Mouse (Mus musculus) spleen, embryonic (tissue): ENCODE measurements at regions not wholly inside any gene's neighbourhood (a gene's known extent, or its start where the extent isn't known, plus 50 kb on each side); places are given as distances from the start of the nearest gene placed in this dataset.

Experiments
- CTCF ChIA-PET: fragments of 350-600 bp; sonication (Branson Sonifier 250); formaldehyde crosslinking; loops from one replicate; lab custom pipeline; 2022; lab: Charles Lee

DNA sequence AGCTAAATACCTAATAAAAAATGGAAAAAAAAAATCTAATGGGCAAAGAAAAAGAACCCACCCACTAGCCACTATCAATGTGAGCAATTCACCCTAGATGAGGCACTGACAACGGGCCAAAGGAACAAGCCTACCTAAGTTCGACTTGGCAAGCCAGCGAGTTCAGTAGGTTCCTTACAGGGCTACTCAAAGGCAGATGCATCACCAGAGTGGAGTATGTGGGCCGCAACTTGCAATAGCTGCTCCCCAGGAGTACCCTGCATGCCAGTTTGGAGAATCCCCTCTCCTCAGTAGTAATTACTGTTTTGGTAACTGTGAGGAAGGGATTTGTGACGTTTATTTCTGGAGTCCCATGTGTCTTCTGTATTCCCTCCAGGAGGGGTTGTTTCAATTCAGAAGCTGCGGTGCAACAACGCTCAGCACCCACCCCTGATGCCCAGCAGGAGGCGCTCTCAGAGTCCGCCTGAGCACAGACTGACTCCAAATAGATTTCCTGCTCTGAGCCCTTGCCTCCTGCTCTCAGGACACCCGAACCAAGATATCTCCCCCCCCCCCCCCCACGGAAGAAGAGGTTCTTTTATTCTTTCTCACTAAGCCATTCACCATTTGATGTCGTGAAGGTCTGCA lies 157.3 kb upstream of the Zfp618 start:
- CTCF ChIA-PET = no interaction called here

DNA sequence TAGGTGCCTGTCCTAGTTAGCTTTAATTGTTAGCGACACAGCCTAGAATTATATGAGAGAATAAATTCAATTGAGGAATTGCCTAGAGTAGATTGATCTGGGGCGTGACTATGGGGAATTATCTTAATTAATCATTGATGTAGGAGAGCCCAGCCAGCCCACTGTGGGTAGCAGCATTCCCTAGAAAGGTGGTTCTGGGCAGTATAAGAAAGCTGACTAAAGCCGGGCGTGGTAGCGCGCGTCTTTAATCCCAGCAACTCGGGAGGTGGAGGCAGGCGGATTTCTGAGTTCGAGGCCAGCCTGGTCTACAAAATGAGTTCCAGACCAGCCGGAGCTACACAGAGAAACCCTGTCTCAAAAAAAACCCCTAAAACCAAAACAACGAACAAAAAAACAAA lies 156.8 kb upstream of the Zfp618 start:
- CTCF ChIA-PET = no interaction called here

DNA sequence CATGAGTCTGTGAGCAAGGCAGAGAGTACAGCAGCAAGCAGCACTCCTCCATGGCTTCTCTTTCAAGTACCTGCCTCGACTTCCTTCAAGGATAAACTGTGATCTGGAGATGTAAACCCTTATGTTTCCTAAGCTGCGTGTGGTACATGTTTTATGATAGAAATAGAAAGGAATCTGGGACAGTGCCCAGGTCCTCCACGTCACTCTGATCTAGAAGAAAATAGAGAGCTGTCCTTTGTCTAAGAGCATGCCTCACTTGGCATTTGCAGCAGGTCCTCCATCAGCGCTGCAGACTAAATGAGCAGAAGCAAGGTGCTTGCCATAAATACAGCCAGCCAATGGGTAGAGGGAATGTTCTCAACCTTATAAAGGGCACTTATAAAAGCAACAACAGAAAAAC lies 156.3 kb upstream of the Zfp618 start:
- CTCF ChIA-PET = no interaction called here

DNA sequence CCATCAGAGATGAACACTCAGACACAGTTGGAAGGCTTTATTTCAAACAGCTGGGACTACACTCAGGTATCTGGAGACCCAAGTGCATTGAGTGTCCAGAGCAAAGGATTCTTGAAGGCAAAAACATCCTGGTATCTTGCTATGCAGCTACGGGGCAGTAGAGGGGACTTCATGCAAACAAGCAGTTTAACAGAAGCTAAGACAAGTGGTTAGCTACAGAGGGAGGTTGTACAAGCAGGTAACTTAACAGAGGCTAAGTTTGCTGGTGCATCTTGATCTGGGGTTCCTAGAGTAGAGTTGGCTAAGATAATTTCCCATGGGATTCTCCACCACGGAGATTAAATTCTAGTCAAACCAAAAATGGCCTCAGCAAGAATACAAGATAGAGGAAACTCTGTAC lies 145.5 kb upstream of the Zfp618 start:
- CTCF ChIA-PET = no interaction called here

DNA sequence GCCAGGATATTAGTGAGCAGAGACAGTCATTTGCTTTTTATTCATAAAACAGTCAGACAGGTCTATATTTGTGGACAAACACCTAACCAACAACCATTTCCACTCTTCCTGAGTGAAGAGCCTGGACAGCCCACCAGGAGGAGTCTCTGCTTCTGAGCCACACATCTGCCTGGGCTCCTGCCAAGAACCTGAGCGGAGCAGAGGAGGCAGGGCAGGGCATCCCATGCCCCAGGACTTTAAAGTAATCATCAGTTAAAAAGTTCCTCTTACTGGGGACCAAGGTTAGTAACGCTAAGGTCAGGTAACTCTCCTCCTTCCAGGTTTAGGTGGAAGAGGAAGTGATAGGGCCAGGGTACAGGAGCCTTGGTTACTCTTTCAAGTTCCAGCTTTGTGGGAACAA lies 144.1 kb upstream of the Zfp618 start:
- CTCF ChIA-PET = no interaction called here

DNA sequence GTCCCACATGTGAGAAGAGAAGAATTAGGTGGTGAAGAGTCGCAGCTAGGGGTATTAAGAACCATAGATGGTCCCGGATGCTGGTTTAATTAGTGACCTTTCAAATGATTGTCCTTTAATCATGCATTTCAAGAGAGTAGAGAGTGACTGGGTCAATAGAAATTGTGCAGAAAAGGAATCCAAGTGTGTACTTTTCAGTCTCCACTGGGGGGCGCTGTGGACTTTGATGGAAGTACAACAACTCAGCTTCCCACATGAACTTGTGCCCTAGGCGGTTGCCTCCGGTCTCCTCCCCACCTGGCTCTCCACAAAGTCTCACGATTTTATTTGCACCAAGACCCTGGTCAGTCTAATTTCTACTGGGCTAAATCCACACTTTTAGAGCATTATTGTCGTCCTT lies 142.8 kb upstream of the Zfp618 start:
- CTCF ChIA-PET = interaction anchor here (0.7 kb wide), 1 partner anchor 23 kb away, joined by 5 read pairs; no protein-coding TSS in a partner anchor

DNA sequence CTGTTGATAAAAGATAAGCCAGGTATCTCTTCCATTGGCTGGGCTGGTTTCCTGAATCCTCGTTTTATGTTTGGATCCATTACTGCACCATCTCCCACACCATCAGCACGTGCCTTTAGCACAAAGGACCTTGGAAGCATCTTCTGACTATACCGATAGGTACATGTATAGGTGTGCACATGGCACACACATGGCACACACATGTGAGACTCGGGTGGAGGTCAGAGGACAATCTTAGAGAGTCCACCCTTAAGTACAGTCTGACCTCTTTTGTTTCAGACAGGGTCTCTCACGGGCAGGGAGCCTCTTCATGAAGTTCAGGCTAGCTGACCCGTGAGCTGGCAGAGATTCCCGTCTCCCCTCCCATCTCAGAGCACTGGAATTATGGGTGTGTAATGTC lies 142.3 kb upstream of the Zfp618 start:
- CTCF ChIA-PET = no interaction called here

DNA sequence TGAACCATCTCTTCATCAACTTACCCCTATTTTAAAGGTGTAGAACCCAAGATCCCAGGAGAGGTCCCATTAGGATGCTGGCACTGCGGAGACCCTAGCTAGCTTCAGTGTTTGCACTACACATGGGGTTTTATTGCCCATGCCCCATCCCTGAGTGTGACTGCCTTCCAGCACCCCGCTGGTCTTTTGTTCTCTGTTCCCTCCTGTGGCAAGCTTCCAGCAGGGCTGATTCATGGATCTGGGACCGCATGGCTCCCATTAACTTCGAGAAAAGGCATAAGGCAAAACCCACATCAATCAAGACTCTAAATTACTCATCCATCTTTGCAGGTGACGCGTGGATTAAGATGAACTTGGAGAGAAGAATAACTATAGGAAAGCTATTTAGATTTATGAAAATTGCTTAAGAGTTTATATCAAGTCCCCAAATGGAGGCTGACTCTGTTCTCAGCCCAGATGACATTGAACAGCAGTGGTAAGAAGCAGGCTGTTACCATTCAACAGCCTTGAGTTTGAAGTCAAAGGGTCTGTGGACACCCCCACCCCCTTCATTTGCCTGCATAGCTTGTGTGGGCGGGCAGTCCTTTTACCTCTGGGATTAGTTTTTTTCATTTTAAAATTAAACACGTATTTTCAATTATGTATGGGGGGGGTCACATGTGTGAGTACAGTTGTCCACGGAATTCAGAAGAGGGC lies 141.7 kb upstream of the Zfp618 start:
- CTCF ChIA-PET = no interaction called here

DNA sequence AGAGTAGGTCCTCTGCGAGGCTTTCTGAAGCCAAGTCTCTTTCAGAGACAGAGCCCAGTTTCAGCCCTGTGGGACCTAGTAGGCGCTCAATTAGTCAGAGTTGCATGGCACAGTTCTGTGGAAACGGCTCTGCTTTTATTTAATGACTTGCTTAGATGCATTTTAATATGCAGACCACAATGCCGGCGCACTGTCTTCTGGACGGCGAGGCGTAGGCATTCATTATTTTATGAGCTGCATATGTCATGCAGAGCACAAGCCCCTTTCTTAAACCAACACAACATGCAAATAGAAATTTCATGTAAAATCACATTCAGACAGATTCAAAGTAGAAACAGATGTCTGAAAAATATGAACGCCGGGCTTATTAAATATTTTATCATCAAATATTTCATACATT lies 140.8 kb upstream of the Zfp618 start:
- CTCF ChIA-PET = no interaction called here

DNA sequence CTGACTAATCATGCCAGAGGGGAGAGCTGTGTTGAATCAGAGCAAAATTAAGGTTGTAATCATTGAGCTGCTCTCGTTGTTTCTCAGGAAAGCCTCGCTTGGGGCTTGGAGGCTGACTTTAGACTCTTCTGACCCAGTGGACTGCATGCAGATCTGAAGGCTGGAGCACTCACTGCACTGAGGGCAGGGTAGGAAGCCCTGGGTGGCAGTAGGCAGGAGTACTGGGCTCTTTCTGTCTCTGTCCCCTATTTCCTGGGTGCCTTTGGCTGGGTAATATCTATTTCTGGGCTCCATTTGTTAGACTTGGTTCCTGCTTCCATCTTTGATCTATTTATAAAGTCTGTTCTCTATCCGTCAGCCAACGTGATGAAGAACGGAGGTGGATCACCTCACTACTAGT lies 140.1 kb upstream of the Zfp618 start:
- CTCF ChIA-PET = no interaction called here

DNA sequence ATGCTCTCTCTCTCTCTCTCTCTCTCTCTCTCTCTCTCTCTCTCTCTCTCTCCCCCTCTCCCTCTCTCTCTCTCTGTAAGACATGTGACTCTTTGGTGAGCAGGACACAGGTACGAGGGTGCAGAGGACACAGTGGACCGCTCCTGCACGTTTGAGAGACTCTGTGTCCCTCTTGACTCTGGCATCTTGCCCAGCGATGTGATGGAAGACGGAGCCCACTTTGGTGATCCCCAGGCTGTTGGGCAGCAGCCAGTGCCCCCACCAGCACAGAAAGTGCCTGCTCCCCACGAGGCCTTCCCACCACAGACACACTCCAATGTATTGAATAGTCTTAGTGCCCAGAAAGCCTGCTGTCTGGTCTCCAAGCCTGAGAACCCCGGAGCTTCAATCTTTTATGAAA lies 136.4 kb upstream of the Zfp618 start:
- CTCF ChIA-PET = no interaction called here

DNA sequence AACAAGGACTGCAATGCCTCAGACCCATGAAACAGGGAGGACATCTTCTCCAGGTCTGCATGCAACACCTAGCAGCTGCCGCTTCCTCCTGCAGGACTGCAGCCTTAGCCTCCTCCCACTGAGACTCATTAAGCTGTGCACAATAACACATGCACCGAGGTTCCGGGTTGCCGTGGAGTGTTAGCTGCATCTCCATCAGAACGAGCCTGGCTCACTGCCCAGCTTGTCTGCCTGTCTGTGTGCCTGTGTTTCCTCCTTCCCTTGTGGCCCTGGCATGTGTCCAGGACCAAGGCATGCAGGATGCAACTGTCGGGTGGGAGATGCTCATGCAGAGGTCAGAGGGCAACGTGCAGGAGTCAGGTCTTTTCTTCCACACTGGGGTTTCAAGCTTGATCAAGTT lies 131.4 kb upstream of the Zfp618 start:
- CTCF ChIA-PET = no interaction called here

DNA sequence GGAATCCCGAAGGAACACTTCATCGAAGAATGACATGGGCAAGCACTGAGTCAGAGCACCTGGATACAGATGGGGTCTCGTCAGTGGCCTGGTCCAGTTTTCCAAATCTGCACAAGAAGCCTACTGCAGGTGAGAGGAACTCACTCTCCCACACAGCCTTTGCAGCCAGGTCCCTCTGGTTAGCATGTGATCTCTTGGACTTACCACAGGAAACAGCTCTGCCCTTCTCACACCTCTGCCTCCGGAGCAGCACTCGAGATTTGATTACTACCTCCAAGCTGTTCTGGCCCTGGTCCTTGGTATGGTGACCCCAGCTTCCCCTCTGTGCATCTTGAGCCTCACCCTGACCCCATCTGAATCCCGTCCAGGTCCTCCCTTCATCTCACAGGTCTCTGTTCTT lies 128.5 kb upstream of the Zfp618 start:
- CTCF ChIA-PET = no interaction called here

DNA sequence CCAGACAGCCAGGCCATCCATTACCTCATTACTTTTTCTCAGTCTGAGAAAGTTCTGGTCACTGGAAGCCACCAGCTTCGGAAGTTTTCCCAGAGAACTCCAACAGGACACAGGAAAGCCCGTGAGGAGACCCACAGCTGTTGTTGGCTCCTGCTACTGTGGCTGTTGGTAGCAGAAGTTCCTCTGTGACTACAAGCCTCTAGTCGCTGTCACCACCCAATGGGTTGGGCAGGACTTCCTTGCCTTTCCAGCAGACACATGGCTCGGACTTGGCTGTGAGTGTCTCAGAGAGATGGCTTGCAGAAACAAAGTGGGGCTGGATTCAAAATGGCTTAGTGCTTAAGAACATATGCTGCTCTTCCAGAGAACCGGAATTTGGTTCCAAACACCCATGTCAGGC lies 114.8 kb upstream of the Zfp618 start:
- CTCF ChIA-PET = no interaction called here

DNA sequence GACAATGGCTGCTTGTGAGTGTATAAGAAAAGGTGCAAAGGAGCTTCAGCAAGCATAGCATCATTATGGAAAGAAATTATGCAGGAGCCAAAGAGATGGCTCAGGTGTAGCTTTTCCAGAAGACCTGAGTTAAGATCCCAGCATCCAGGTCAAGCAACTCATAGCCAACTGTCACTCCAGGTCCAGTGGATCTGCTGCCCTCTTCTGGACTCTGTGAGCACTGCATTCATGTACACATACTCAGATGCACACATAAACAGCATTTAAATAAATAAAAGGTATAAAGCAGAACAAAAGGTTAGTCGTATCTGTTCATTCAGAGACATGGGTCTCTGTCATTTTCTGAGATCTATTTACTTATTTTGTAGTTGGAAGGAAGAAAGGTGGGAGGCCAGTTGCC lies 112.0 kb upstream of the Zfp618 start:
- CTCF ChIA-PET = no interaction called here

DNA sequence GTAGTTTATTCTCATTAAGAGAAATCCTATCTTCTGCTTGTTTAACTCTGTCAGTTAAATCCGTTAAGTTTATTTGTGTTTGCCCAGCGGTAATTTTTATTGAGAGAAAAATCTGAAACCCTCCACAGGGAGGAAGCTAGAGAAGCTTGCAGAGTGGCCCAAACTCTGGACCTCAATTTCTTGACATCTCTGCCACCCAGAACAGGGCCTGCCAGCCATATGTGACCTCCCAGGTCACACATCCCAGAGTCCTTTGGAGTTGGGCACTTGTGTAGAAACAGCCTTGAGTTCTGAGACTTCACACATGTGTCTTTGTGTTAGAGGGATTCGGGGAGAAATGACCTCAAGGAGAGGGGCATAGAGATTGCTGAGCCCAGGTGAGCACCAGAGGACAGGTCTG lies 109.0 kb upstream of the Zfp618 start:
- CTCF ChIA-PET = no interaction called here

DNA sequence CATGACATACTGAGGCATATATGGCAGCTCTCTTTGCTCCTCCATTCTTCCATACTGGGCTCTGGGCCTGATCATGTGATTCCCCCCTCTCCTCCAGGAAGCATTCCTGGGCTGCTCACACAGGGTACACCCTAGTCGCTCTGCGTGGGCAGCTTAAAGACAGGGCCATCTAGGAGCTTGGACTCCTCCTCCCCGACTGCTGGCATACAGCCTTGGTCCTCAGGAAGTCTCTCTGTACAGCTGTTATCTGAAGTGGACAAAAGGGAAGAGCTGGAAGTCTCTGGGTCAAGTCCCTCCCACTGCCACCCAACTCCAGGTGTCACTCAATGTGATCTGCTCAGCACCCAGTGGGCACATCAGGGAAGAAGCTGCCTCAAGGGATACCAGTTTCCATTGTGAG lies 102.6 kb upstream of the Zfp618 start:
- CTCF ChIA-PET = no interaction called here

DNA sequence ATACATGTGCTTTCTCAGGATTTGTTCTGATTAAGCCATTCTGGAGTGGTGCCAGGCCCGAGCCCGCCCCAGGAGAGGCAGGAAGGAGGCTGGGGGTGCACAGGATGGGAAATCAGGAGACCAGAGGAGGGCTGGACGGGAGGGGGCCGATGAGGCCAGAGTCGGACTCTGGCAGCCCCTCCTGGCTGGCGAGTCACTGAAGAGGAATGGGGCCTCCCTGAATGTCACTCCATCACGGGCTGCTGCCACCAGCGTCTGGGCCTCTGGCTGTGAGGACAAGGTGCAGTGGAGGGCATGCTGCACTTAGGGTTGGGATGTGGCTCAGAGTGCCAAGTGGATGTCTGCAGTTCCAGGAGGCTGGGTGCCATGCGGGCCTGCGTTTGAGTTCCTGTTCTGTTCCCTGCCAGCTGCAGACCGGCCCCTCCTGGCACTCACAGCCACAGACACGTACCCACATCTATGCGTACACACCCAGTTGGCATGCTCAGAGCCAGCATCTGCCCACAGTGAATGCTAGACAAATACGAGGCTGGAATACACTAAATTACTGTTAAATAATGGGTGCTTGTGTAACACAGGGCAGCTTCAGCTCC lies 94.9 kb upstream of the Zfp618 start:
- CTCF ChIA-PET = no interaction called here

DNA sequence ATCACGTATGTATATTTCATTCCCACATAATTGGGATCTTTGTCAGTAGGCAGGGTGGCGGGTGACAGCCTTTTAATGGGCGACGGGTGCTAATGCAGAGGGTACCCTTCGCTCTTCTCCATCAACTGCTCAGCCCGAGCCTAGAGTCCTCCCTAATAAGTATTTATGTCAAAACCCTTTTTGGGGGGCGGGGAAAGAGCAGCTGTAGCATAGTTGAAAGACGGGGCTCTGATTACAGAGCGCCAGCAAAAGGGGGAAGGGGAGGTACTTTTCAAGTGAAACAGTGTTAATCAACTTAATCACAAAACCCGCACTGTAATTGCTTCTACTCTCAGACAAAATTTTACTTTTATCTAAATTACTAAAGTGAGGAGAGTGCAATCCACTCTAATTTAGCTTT lies 92.8 kb upstream of the Zfp618 start:
- CTCF ChIA-PET = no interaction called here

DNA sequence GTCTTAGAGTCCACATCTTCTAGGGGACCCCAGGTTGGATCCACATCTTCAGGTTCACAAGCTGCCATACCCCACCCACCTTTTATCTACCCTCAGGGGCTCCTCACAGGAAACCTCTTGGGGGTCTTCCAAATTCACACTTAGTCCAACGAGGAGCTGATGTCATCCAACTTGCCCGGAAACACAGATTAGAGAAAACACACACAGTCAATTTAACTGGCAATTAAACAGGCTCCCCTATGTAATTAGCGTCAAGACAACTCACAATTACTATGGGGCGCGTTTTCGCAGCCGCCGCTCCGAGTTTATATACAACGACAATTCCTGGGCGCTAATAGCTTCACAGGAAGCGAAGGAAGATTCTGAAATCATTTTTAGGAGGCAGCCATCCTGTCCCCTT lies 91.4 kb upstream of the Zfp618 start:
- CTCF ChIA-PET = no interaction called here

DNA sequence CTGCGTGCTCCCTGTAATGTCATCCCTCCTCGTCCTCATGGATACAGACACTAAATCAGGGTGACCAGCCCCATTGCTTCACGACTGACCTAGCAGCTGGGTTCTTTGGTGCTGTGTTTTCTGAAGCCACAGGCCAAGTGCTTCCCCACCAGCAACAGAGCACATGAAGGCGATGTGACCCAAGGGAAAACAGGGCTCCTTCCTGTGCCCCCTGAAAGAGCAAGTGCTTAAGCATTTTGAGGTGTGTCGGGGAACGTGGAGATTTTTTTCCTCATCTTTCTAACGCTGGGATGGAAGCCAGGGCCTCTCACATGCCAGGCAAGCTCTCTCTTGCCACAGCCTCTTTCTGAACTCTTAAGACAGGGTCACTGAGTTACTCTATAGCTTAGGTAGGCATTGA lies 87.3 kb upstream of the Zfp618 start:
- CTCF ChIA-PET = no interaction called here

DNA sequence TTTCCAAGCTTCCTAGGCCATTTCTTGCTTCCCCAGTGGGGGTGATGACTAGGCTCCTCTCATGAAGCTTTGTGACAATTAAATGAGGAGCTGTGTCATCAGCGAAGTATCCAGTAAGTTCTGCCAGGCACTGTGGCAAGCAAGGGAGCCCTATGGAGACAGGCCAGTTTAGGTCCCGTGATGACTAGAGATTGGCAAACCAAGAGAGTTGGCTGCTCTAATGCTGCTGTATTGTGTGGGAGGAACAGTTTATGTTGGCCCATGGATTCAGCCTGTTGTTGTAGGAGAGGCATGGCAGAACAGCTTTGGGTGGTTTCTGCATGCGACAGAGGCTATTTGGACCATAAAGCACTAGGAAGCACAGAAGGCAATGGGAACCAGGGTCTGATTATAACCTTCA lies 86.4 kb upstream of the Zfp618 start:
- CTCF ChIA-PET = no interaction called here

DNA sequence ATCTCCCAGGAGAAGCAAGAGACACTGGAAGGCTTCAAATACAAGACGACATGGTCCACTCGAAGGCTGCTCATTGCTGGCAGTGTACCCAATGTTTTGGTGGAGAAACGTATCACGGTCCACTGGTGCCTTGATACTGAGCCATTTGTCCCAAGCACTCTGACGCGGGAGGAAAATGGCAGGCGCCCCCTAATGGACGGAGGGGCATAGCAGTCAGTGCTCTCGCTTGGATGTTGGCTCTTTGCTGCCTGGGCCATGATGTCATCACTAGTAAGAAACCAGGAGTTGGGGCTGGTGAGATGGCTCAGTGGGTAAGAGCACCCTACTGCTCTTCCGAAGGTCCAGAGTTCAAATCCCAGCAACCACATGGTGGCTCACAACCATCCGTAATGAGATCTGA lies 83.5 kb upstream of the Zfp618 start:
- CTCF ChIA-PET = no interaction called here

DNA sequence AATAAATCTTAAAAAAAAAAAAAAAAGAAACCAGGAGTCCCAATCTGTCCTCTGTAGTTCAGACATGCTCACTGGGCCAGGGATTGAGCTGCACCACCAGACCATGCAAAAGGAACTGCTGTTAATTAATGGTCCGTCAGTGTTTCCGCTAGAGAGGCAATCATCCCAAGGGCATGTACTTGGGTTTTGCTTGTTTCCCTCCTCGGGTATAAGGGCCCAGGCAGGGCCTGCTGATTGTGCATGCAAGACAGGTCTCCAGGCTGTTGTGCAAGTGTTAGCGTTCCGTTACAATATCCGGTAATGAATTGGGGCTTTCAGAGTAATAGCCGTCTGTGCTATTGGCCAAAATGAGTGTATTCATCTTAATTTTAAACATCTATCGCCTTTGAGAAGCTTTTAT lies 83.1 kb upstream of the Zfp618 start:
- CTCF ChIA-PET = no interaction called here
